Mouse (Mus musculus): ENCODE data around the gene Mgst3. TPM values are rescaled to one million over a fixed set of nuclear protein-coding genes. Genes with fewer than 3 reads are reported as not detected.

Gene Mgst3
- polyA plus RNA-seq, 1 experiment = 114 TPM

DNA sequence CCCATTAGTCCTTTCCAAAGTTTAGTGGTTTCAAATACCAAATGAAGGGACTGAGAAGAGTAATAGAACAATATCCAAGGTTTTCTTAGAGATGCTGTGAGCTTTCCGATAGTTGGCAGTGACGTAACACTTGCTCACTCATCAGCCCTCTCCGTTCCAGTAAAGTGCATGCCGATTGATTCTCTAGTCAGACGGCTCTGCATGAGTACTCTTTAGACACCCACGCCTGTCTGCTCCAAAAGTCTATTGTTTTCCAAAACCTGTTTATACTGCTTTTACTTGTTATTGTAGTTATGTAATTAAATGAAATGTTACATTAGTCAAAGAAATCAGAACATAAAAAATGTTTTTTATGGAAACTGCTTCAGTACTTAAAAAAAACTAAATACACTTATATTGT is 64.9 kb downstream of the Mgst3 start:
- Histone ChIP-seq H3K4me3 (ENCODE audit: insufficient read depth, low read depth, low read length) (no peak overlapping the region), H3K27ac (replicated peaks; ENCODE audit: low read depth, low read length) (no peak overlapping the region), H3K4me1 (ENCODE audit: control insufficient read depth, insufficient read depth, insufficient read length, low read length) (no peaks in the 10 kb centered on the region)

Other genes starting within 250 kb of the Mgst3 start
- gene Uck2, start 108.5 kb downstream of the Mgst3 start, polyA plus RNA-seq (2012; ENCODE audit: insufficient read depth, insufficient read length, missing spikeins) = 13.8 and 23.6 TPM in 2 replicates
- gene Tmco1, start 85.5 kb downstream of the Mgst3 start, polyA plus RNA-seq (2012; ENCODE audit: insufficient read depth, insufficient read length, missing spikeins) = 172 and 174 TPM in 2 replicates
- 63.8 and 97.0 TPM in 2 replicates for gene Aldh9a1, start 43.9 kb downstream of the Mgst3 start, polyA plus RNA-seq (2012; ENCODE audit: insufficient read depth, insufficient read length, missing spikeins)
- gene Lrrc52, start 72.9 kb upstream of the Mgst3 start, polyA plus RNA-seq (2012; ENCODE audit: insufficient read depth, insufficient read length, missing spikeins) = not detected in 2 replicates
- 26.0 and 34.8 TPM in 2 replicates for gene Rxrg, start 204.5 kb upstream of the Mgst3 start, polyA plus RNA-seq (2012; ENCODE audit: insufficient read depth, insufficient read length, missing spikeins)